Mouse (Mus musculus) midbrain, postnatal 0 days (tissue): ENCODE results near the gene Ptprn. TPM values are rescaled to one million over a fixed set of nuclear protein-coding genes. Genes with fewer than 3 reads are reported as not detected.

Source experiments
- ATAC-seq: fragments of 200-750 bp; cut with Nextera tagmentation; 2 replicates; pipeline ENCODE4 v1.8.0; 2017; ENCODE audit warnings: moderate number of reproducible peaks, mild to moderate bottlenecking, moderate TSS enrichment, moderate library complexity; ENCODE audit not compliant: low FRiP score
- DNase-seq: peaks from one replicate; pipeline ENCODE4 v3.0.0-alpha.2; 2015; ENCODE audit warnings: low spot score
- H3K27ac ChIP-seq: fragments of 300-500 bp; sonication (generic); 2 replicates; pipeline ENCODE4 v1.5.1; 2014; ENCODE audit warnings: low read depth, mild to moderate bottlenecking, low read length, mixed read lengths
- H3K27me3 ChIP-seq: fragments of 300-500 bp; sonication (generic); 2 replicates; pipeline ENCODE4 v1.6.1; 2014; ENCODE audit warnings: low read length, control low read depth, mixed read lengths; ENCODE audit not compliant: insufficient read depth
- H3K36me3 ChIP-seq: fragments of 300-500 bp; sonication (generic); 2 replicates; pipeline ENCODE4 v1.6.1; 2014; ENCODE audit warnings: low read length, control low read depth, mixed read lengths; ENCODE audit not compliant: insufficient read depth
- H3K4me1 ChIP-seq: fragments of 300-500 bp; sonication (generic); 2 replicates; pipeline ENCODE4 v1.6.1; 2014; ENCODE audit warnings: mild to moderate bottlenecking, control low read depth, antibody characterized with exemption, low read length, mixed read lengths; ENCODE audit not compliant: insufficient read depth
- H3K4me2 ChIP-seq: fragments of 300-500 bp; sonication (generic); 2 replicates; pipeline ENCODE4 v1.6.1; 2014; ENCODE audit warnings: low read depth, mild to moderate bottlenecking, low read length, mixed read lengths; ENCODE audit not compliant: poor library complexity, severe bottlenecking
- H3K4me3 ChIP-seq: fragments of 300-500 bp; sonication (generic); 2 replicates; pipeline ENCODE4 v1.5.1; 2014; ENCODE audit warnings: low read depth, mild to moderate bottlenecking, low read length, moderate library complexity
- H3K9ac ChIP-seq: fragments of 300-500 bp; sonication (generic); replicated peaks from 2 replicates; pipeline ENCODE4 v1.6.1; 2014; ENCODE audit warnings: mild to moderate bottlenecking, low read length, moderate library complexity, mixed read lengths; ENCODE audit not compliant: poor library complexity, severe bottlenecking
- H3K9me3 ChIP-seq: fragments of 300-500 bp; sonication (generic); 2 replicates; pipeline ENCODE4 v1.6.1; 2016; ENCODE audit warnings: low read length, control low read depth
- CTCF ChIP-seq: IDR thresholded peaks from 2 replicates; pipeline ENCODE4 v1.5.1; 2016; ENCODE audit warnings: antibody characterized with exemption, mild to moderate bottlenecking
- WGBS: fragments of 180-500 bp; shearing (Covaris S2); extraction: QIAGEN DNeasy Blood & Tissue Kit; methylation state at CpG from one replicate; pipeline ENCODE4 v1.1.7; 2014; 5-methylcytosine and 5-hydroxymethylcytosine counted together
- microRNA-seq: library from miRNA; unstranded; fragments of <30 nt; microRNA quantifications from one replicate; pipeline ENCODE4, GENCODE M21; 2016; ENCODE audit warnings: borderline number of aligned reads
- polyA plus RNA-seq: library from polyadenylated mRNA; unstranded; fragments of >200 nt; fragmentation: Nextera tagmentation; extraction: Ambion mirVana; gene quantifications from 2 replicates; pipeline ENCODE4 v1.2.1, GENCODE M21; 2015
- total RNA-seq: library from RNA; depleted of rRNA; stranded (reverse); fragments of >200 nt; gene quantifications from 2 replicates; pipeline ENCODE4 v1.2.3, GENCODE M21; 2014; rRNA removed

The Ptprn gene
- total and polyA plus RNA-seq, 2 experiments from 2014 or later: 51.4 to 127 TPM

GRCm38 (mm10) chr1:75201236-75201635, 63.1 kb downstream of the Ptprn start:
- H3K36me3 ChIP-seq: peaks cover 37% of the 10 kb centered on the region
- H3K27ac ChIP-seq: no peak overlapping the region
- H3K27me3 ChIP-seq: no peaks in the 10 kb centered on the region
- ATAC-seq (no peak), DNase-seq (no peak)
- 94% methylated on average over 1 of the region's 1 CpGs for WGBS
- no peak overlapping the region for H3K4me2 ChIP-seq
- no peaks in the 10 kb centered on the region for H3K9me3 ChIP-seq
- H3K4me1 ChIP-seq: no peaks in the 10 kb centered on the region
- H3K9ac ChIP-seq: no peak overlapping the region
- no peak for TF ChIP-seq CTCF
- no peak overlapping the region for H3K4me3 ChIP-seq

Small RNA genes lying within 50 kb of the gene (microRNA-seq; reads per million reads assigned to microRNA genes)
- not detected for gene Gm27943

Other genes starting within 250 kb of the Ptprn start
- gene Nhej1, start 139.3 kb downstream of the Ptprn start, total RNA-seq: 1.8 and 2.4 TPM in 2 replicates
- 2.9 and 3.4 TPM in 2 replicates for gene Nhej1, start 139.3 kb downstream of the Ptprn start, polyA plus RNA-seq
- gene Slc23a3, start 130.6 kb downstream of the Ptprn start, total RNA-seq: not detected in 2 replicates
- gene Slc23a3, start 130.6 kb downstream of the Ptprn start, polyA plus RNA-seq: not detected in 2 replicates
- gene Cnppd1, start 121.8 kb downstream of the Ptprn start, total RNA-seq: 50.5 and 51.4 TPM in 2 replicates
- gene Cnppd1, start 121.8 kb downstream of the Ptprn start, polyA plus RNA-seq: 48.4 and 50.2 TPM in 2 replicates
- gene Retreg2, start 121.7 kb downstream of the Ptprn start, total RNA-seq: 220 and 228 TPM in 2 replicates
- 145 TPM in 2 replicates for gene Retreg2, start 121.7 kb downstream of the Ptprn start, polyA plus RNA-seq
- 28.5 and 38.4 TPM in 2 replicates for gene Zfand2b, start 95.9 kb downstream of the Ptprn start, total RNA-seq
- 41.1 and 42.5 TPM in 2 replicates for gene Zfand2b, start 95.9 kb downstream of the Ptprn start, polyA plus RNA-seq
- 43.5 and 44.6 TPM in 2 replicates for gene Abcb6, start 84.1 kb downstream of the Ptprn start, total RNA-seq
- gene Abcb6, start 84.1 kb downstream of the Ptprn start, polyA plus RNA-seq: 46.7 and 49.1 TPM in 2 replicates
- gene Ankzf1, start 72.4 kb downstream of the Ptprn start, total RNA-seq: 20.1 and 27.7 TPM in 2 replicates
- 15.7 and 17.0 TPM in 2 replicates for gene Ankzf1, start 72.4 kb downstream of the Ptprn start, polyA plus RNA-seq
- gene Atg9a, start 72.3 kb downstream of the Ptprn start, total RNA-seq: 97.0 and 135 TPM in 2 replicates
- gene Atg9a, start 72.3 kb downstream of the Ptprn start, polyA plus RNA-seq: 71.8 and 75.6 TPM in 2 replicates
- gene Glb1l, start 53.7 kb downstream of the Ptprn start, total RNA-seq: 18.3 and 25.6 TPM in 2 replicates
- 18.2 and 18.4 TPM in 2 replicates for gene Glb1l, start 53.7 kb downstream of the Ptprn start, polyA plus RNA-seq
- gene Stk16, start 53.7 kb downstream of the Ptprn start, total RNA-seq: 98.8 and 130 TPM in 2 replicates
- gene Stk16, start 53.7 kb downstream of the Ptprn start, polyA plus RNA-seq: 111 and 113 TPM in 2 replicates
- gene Tuba4a, start 44.6 kb downstream of the Ptprn start, total RNA-seq: 99.2 and 165 TPM in 2 replicates
- 87.0 and 115 TPM in 2 replicates for gene Tuba4a, start 44.6 kb downstream of the Ptprn start, polyA plus RNA-seq
- gene A630095N17Rik, start 32.4 kb downstream of the Ptprn start, total RNA-seq: not detected in 2 replicates
- gene A630095N17Rik, start 32.4 kb downstream of the Ptprn start, polyA plus RNA-seq: not detected in 2 replicates
- gene Dnajb2, start 28.1 kb downstream of the Ptprn start, total RNA-seq: 43.6 and 46.7 TPM in 2 replicates
- gene Dnajb2, start 28.1 kb downstream of the Ptprn start, polyA plus RNA-seq: 61.7 and 65.1 TPM in 2 replicates
- 302 and 332 TPM in 2 replicates for gene Resp18, start 13.9 kb upstream of the Ptprn start, total RNA-seq
- 409 and 416 TPM in 2 replicates for gene Resp18, start 13.9 kb upstream of the Ptprn start, polyA plus RNA-seq
- gene Dnpep, start 53.5 kb upstream of the Ptprn start, total RNA-seq: 145 TPM in 2 replicates
- gene Dnpep, start 53.5 kb upstream of the Ptprn start, polyA plus RNA-seq: 128 and 139 TPM in 2 replicates
- gene Des, start 95.8 kb upstream of the Ptprn start, total RNA-seq: 1.9 and 2.6 TPM in 2 replicates
- 1.4 and 1.6 TPM in 2 replicates for gene Des, start 95.8 kb upstream of the Ptprn start, polyA plus RNA-seq
- 62.9 and 70.6 TPM in 2 replicates for gene Speg, start 110.8 kb upstream of the Ptprn start, total RNA-seq
- 22.0 and 23.7 TPM in 2 replicates for gene Speg, start 110.8 kb upstream of the Ptprn start, polyA plus RNA-seq
- 77.1 and 94.9 TPM in 2 replicates for gene Gmppa, start 171.4 kb upstream of the Ptprn start, total RNA-seq
- 67.4 and 76.1 TPM in 2 replicates for gene Gmppa, start 171.4 kb upstream of the Ptprn start, polyA plus RNA-seq
- 180 and 188 TPM in 2 replicates for gene Asic4, start 185.9 kb upstream of the Ptprn start, total RNA-seq
- gene Asic4, start 185.9 kb upstream of the Ptprn start, polyA plus RNA-seq: 54.8 and 60.0 TPM in 2 replicates
- 125 and 132 TPM in 2 replicates for gene Chpf, start 214.8 kb upstream of the Ptprn start, total RNA-seq
- gene Chpf, start 214.8 kb upstream of the Ptprn start, polyA plus RNA-seq: 60.0 and 60.8 TPM in 2 replicates
- 52.4 and 57.8 TPM in 2 replicates for gene Tmem198, start 215.0 kb upstream of the Ptprn start, total RNA-seq
- gene Tmem198, start 215.0 kb upstream of the Ptprn start, polyA plus RNA-seq: 49.4 and 50.4 TPM in 2 replicates
- 40.7 and 45.9 TPM in 2 replicates for gene Obsl1, start 241.9 kb upstream of the Ptprn start, total RNA-seq
- gene Obsl1, start 241.9 kb upstream of the Ptprn start, polyA plus RNA-seq: 24.2 TPM in 2 replicates
- gene Inha, start 242.6 kb upstream of the Ptprn start, total RNA-seq: 30.9 and 33.3 TPM in 2 replicates
- gene Inha, start 242.6 kb upstream of the Ptprn start, polyA plus RNA-seq: 22.5 and 23.2 TPM in 2 replicates